Mouse (Mus musculus): ENCODE measurements at regions not wholly inside any gene's neighbourhood (a gene's known extent, or its start where the extent isn't known, plus 50 kb on each side); places are given as distances from the start of the nearest gene placed in this dataset.

GRCm38 (mm10) chr10:104456352-104456725 lies 262.5 kb downstream of the Gm4340 start:
- TF ChIP-seq CTCF (IDR thresholded peaks at IDR 0.05; ENCODE audit: low read depth) (no peak), EP300 (optimal IDR thresholded peaks at IDR 0.05) (no peak)
